Mouse (Mus musculus) stomach, embryonic 14.5 days (tissue): Measurements from ENCODE around the gene Chml. TPM values are rescaled to one million over a fixed set of nuclear protein-coding genes. Genes with fewer than 3 reads are reported as not detected.

Experiments
- ATAC-seq: fragments of 200-750 bp; cut with Nextera tagmentation; 2 replicates; pipeline ENCODE4 v1.8.0; 2017; ENCODE audit warnings: low read depth, moderate TSS enrichment; ENCODE audit not compliant: insufficient number of reproducible peaks, insufficient read depth, low FRiP score
- H3K27ac ChIP-seq: fragments of 300-500 bp; sonication (generic); 2 replicates; pipeline ENCODE4 v1.5.1; 2014; ENCODE audit warnings: mild to moderate bottlenecking, low read length, moderate library complexity, mixed read lengths
- H3K27me3 ChIP-seq: fragments of 300-500 bp; sonication (generic); 2 replicates; pipeline ENCODE4 v1.6.1; 2014; ENCODE audit warnings: low read length, control low read depth, mixed read lengths; ENCODE audit not compliant: control insufficient read depth, insufficient read depth
- H3K36me3 ChIP-seq: fragments of 300-500 bp; sonication (generic); 2 replicates; pipeline ENCODE4 v1.6.1; 2014; ENCODE audit warnings: mild to moderate bottlenecking, control low read depth, low read length, moderate library complexity, mixed read lengths; ENCODE audit not compliant: control insufficient read depth, insufficient read depth
- H3K4me1 ChIP-seq: fragments of 300-500 bp; sonication (generic); 2 replicates; pipeline ENCODE4 v1.6.1; 2014; ENCODE audit warnings: low read length, control low read depth, mixed read lengths; ENCODE audit not compliant: control insufficient read depth, insufficient read depth
- H3K4me2 ChIP-seq: fragments of 300-500 bp; sonication (generic); replicated peaks from 2 replicates; pipeline ENCODE4 v1.6.1; 2014; ENCODE audit warnings: low read depth, low read length, control low read depth
- H3K4me3 ChIP-seq: fragments of 300-500 bp; sonication (generic); 2 replicates; pipeline ENCODE4 v1.5.1; 2014; ENCODE audit warnings: low read depth, low read length, control low read depth
- H3K9ac ChIP-seq: fragments of 300-500 bp; sonication (generic); replicated peaks from 2 replicates; pipeline ENCODE4 v1.6.1; 2014; ENCODE audit warnings: low read depth, mild to moderate bottlenecking, control low read depth, low read length, moderate library complexity, mixed read lengths
- H3K9me3 ChIP-seq: fragments of 300-500 bp; sonication (generic); 2 replicates; pipeline ENCODE4 v1.6.1; 2016; ENCODE audit warnings: low read depth, low read length, control low read depth; ENCODE audit not compliant: control insufficient read depth
- WGBS: fragments of 180-500 bp; shearing (Covaris S2); extraction: QIAGEN DNeasy Blood & Tissue Kit; methylation state at CpG from one replicate; pipeline ENCODE4 v1.1.7; 2014; 5-methylcytosine and 5-hydroxymethylcytosine counted together
- polyA plus RNA-seq: library from polyadenylated mRNA; unstranded; fragments of >200 nt; fragmentation: Nextera tagmentation; extraction: Ambion mirVana; gene quantifications from 2 replicates; pipeline ENCODE4 v1.2.1, GENCODE M21; 2014

Chml gene
- polyA plus RNA-seq = 5.3 and 5.8 TPM in 2 replicates

- H3K4me3 ChIP-seq = peak within 1 kb of the TSS; percentile 80
- peak within 1 kb of the TSS; percentile 66 for H3K27ac ChIP-seq
- ATAC-seq = peak; percentile 97
- WGBS = under 1% methylated on average over 59 of the region's 73 CpGs
- no peaks in the 10 kb centered on the region for H3K9me3 ChIP-seq
- H3K4me1 ChIP-seq = peaks cover 3% of the 10 kb centered on the region; the same call in 1 of the 2 replicates
- H3K36me3 ChIP-seq = no peaks in the 10 kb centered on the region
- H3K4me2 ChIP-seq = peak within 1 kb of the TSS; percentile 81
- H3K27me3 ChIP-seq = no peaks in the 10 kb centered on the region
- H3K9ac ChIP-seq = peak within 1 kb of the TSS; percentile 74
These were observed at the start of gene Chml, which contains the start of gene Opn3 for GRCm38 (mm10) chr1:175692246-175692996. Gene Chml, minus strand, starts transcription at chr1:175692901. Gene Opn3, minus strand, starts transcription at chr1:175692776.

GRCm38 (mm10) chr1:175725771-175726170, 33.1 kb upstream of the Chml start:
- peak; percentile 69; the same call in 1 of the 2 replicates for ATAC-seq
- Histone ChIP-seq H3K9ac (no peak overlapping the region), H3K4me2 (no peak overlapping the region), H3K36me3 (no peaks in the 10 kb centered on the region), H3K27me3 (no peaks in the 10 kb centered on the region), H3K27ac (no peak overlapping the region), H3K4me3 (no peak overlapping the region), H3K9me3 (no peaks in the 10 kb centered on the region), H3K4me1 (no peaks in the 10 kb centered on the region)
- WGBS = 29% methylated on average over 7 of the region's 7 CpGs

GRCm38 (mm10) chr1:175716832-175717231, 24.1 kb upstream of the Chml start:
- H3K27me3 ChIP-seq = no peaks in the 10 kb centered on the region
- no peaks in the 10 kb centered on the region for H3K36me3 ChIP-seq
- ATAC-seq = no peak
- H3K4me1 ChIP-seq = no peaks in the 10 kb centered on the region
- H3K9me3 ChIP-seq = no peaks in the 10 kb centered on the region
- H3K9ac ChIP-seq = no peak overlapping the region
- H3K27ac ChIP-seq = no peak overlapping the region
- no peak overlapping the region for H3K4me2 ChIP-seq
- WGBS = 84% methylated on average over 9 of the region's 9 CpGs
- H3K4me3 ChIP-seq = no peak overlapping the region

- no peak overlapping the region for H3K9ac ChIP-seq
- no peak for ATAC-seq
- H3K4me1 ChIP-seq = no peaks in the 10 kb centered on the region
- H3K4me2 ChIP-seq = no peak overlapping the region
- H3K4me3 ChIP-seq = no peak overlapping the region
- H3K27me3 ChIP-seq = no peaks in the 10 kb centered on the region
- no peaks in the 10 kb centered on the region for H3K9me3 ChIP-seq
- no peaks in the 10 kb centered on the region for H3K36me3 ChIP-seq
- WGBS = 76% methylated on average over 11 of the region's 11 CpGs
- no peak overlapping the region for H3K27ac ChIP-seq
These were observed 19.7 kb upstream of the Chml start for GRCm38 (mm10) chr1:175712338-175712909.

GRCm38 (mm10) chr1:175708013-175708412, 15.3 kb upstream of the Chml start:
- Histone ChIP-seq H3K9me3 (no peaks in the 10 kb centered on the region), H3K4me2 (no peak overlapping the region), H3K9ac (no peak overlapping the region), H3K27ac (no peak overlapping the region), H3K27me3 (no peaks in the 10 kb centered on the region), H3K4me3 (no peak overlapping the region), H3K4me1 (no peaks in the 10 kb centered on the region), H3K36me3 (no peaks in the 10 kb centered on the region)
- ATAC-seq = no peak

- ATAC-seq = no peak
- WGBS = 65% methylated on average over 5 of the region's 5 CpGs
These were observed 14.9 kb upstream of the Chml start for GRCm38 (mm10) chr1:175707599-175707998.

GRCm38 (mm10) chr1:175701145-175701544, 8.4 kb upstream of the Chml start:
- no peak overlapping the region for H3K4me3 ChIP-seq
- H3K36me3 ChIP-seq = no peaks in the 10 kb centered on the region
- WGBS = 61% methylated on average over 4 of the region's 4 CpGs
- no peaks in the 10 kb centered on the region for H3K4me1 ChIP-seq
- no peaks in the 10 kb centered on the region for H3K9me3 ChIP-seq
- H3K9ac ChIP-seq = no peak overlapping the region
- H3K27me3 ChIP-seq = no peaks in the 10 kb centered on the region
- H3K4me2 ChIP-seq = no peak overlapping the region
- peak; percentile 67; the same call in 1 of the 2 replicates for ATAC-seq
- H3K27ac ChIP-seq = no peak overlapping the region

More at GRCm38 (mm10) chr1:175707599-175707998, 14.9 kb upstream of the Chml start:
- H3K4me1 ChIP-seq = no peaks in the 10 kb centered on the region
- H3K4me3 ChIP-seq = no peak overlapping the region
- H3K4me2 ChIP-seq = no peak overlapping the region
- H3K9ac ChIP-seq = no peak overlapping the region
- no peaks in the 10 kb centered on the region for H3K36me3 ChIP-seq
- no peaks in the 10 kb centered on the region for H3K9me3 ChIP-seq
- H3K27me3 ChIP-seq = no peaks in the 10 kb centered on the region
- no peak overlapping the region for H3K27ac ChIP-seq

- Histone ChIP-seq H3K27ac (no peak overlapping the region), H3K9me3 (no peaks in the 10 kb centered on the region), H3K4me1 (no peaks in the 10 kb centered on the region), H3K36me3 (no peaks in the 10 kb centered on the region), H3K9ac (no peak overlapping the region), H3K4me2 (no peak overlapping the region), H3K4me3 (no peak overlapping the region), H3K27me3 (no peaks in the 10 kb centered on the region)
- ATAC-seq = no peak
- WGBS = 21% methylated on average over 4 of the region's 4 CpGs
These were observed 7.1 kb upstream of the Chml start for GRCm38 (mm10) chr1:175699796-175700195.
